Mouse (Mus musculus) gastrocnemius, adult 18-20 months (tissue): Measurements from ENCODE around the gene Micu1. TPM values are rescaled to one million over a fixed set of nuclear protein-coding genes. Genes with fewer than 3 reads are reported as not detected.
"Not testable (repeated sequence)": the region's sequence is repeated elsewhere in the genome, so short reads cannot be mapped to it uniquely, and the experiment has no call there.

ENCODE experiments used
- DNase-seq: peaks from one replicate; pipeline ENCODE4 v3.0.0; 2021; ENCODE audit warnings: low spot score
- total RNA-seq, 2 experiments: library from RNA; stranded (reverse); gene quantifications; 2 replicates each; pipeline ENCODE4 v1.2.3; 2021

The Micu1 gene
- total RNA-seq, 2 experiments from 2014 or later, result 55.9 to 61.3 TPM

DNA sequence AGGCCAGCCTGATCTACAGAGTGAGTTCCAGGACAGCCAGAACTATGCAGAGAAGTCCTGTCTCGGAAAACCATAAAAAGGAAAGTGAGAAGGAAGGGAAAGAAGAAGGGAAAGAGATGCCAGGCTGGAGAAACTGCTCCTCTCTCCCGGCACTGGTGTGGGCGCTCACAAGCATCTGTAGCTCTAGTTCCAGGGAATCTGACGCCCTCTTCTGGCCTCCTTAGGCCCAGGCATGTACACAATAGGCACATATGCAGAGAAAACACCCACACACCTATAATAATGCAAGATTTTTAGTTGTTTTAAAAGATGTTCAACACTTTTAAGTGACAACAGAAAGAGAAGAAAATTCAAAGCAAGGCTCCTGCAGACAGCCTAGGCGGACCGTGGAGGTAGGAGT lies 144.1 kb downstream of the Micu1 start:
- no peak for DNase-seq

DNA sequence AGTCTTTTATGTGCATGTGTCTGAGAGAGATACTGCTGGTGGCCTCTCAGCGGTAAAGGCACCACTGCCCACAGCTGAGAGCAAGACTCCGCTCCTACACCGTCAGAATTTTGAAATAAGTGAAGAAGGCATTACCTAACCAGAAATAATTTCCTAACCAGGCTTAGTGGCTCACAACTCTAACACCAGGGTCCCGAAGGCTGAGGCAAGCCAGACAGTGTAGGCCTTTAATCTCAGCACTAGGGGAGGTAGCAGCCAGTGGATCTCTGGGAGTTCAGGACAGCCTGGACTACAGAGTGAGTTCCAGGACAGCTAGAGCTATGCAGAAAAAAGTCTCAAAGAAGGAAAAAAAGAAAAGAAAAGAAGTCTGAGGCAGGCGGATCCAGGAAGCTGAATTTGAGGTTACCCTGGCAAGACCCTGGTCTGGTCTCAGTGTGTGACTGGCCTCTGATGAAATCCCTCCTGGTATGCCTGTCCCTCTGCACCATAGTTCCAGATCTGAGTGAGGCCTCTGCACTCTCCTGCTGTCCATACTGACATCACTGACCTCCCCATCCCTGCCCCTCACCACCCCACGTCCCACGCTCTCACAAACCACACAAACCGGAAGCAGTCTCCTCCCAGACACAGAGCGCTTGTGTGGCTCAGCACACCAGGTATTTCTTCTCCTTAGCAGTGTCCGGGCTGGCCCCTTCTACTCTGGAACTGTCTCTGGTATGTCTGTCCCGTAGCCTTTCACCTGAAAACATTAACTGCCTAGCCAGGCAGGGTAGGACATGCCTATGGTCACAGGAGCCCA lies 146.0 kb downstream of the Micu1 start:
- DNase-seq, result no peak

DNA sequence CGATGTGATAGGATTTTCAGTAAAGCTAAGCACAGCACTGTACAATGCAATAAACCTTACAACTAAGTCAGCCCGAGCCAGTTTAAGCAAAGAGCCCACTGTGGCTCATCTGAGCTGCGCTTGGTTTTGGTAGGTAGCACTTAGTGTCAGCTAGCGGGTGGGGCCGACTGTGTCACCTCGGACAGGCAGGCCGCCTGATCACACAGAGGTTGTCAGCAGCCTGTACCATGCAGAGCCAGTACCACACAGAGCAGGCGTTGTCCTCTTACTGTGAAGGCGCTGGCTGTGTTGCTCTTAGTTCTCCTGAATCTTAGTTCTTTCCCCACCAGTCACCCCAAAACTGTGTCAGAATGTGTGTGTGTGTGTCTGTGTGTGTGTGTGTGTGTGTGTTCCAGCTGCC lies 146.7 kb downstream of the Micu1 start:
- DNase-seq, result no peak

DNA sequence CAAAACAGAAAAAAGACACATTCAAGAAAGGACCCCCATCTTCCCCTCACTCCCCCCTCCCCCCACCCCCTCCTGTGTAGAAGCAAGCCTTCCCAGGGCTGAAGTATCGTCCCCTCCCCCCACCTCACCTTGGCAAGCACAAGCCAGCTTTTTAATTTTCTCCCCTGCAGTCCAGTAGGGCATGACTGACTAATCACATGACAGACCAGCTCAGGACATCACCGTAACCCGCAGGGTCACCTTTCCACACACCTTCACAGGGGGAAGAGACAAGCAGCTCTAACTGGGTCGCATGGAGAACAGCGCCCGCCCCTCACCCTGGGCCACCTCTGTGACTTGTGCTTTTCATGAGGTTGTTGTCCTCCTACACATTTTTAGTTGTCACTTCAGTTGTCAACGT lies 147.1 kb downstream of the Micu1 start:
- no peak for DNase-seq

DNA sequence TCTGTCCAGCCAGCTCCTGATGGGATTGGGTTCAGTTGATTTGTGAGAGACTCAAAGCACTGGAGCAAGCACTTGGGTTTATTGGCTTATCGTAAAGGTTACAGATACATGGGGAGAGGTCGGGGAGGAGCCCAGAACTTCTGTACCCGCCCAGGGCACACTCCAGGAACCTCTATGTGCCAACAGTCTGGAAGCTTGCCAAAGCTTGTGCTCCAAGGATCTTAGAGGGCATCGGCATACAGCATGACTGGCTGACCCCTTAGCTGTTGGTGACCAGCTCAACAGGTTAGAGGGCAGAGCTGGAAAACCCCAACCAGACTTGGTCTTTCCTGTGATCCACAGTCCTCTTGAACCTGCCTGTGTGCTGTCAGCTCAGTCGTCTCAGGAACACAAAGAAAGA lies 154.9 kb downstream of the Micu1 start:
- no peak for DNase-seq

DNA sequence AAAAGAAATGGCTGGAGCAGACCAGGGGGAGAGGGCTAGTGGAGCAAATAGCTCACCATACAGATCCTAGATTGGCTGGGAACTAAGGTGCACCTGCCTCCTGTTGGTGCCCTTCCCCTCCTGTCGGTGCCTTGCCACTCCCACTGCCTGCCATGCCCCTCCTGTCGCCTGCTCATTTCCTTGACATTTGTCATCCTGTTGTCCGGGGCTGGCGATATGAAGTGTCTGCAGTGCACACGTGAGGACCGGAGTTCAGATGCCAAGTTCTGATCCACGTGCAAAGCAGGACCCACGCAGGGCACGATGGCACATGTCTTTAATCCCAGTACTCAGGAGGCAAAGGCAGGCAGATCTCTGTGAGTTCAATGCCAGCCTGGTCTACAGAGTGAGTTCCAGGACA lies 158.4 kb downstream of the Micu1 start:
- DNase-seq, result no peak

DNA sequence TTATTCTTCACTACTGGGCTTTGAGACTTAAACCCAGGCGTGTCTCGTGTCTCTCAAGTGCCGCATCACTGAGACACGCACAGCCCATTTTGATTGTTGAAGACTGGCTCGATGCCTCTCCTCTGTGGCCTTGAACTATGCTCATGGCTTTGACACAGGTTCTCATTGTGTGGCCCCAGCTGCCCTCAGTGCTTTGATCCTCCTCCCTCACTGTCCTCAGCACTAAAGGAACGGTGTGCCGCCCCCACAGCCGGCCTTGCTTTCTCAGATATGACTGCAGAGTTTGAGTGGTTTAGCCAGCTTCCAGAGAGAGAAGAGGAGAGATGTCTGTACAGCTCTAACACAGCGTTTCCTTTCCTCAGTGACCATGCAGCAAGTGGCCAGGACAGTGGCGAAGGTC lies 158.9 kb downstream of the Micu1 start:
- no peak for DNase-seq

DNA sequence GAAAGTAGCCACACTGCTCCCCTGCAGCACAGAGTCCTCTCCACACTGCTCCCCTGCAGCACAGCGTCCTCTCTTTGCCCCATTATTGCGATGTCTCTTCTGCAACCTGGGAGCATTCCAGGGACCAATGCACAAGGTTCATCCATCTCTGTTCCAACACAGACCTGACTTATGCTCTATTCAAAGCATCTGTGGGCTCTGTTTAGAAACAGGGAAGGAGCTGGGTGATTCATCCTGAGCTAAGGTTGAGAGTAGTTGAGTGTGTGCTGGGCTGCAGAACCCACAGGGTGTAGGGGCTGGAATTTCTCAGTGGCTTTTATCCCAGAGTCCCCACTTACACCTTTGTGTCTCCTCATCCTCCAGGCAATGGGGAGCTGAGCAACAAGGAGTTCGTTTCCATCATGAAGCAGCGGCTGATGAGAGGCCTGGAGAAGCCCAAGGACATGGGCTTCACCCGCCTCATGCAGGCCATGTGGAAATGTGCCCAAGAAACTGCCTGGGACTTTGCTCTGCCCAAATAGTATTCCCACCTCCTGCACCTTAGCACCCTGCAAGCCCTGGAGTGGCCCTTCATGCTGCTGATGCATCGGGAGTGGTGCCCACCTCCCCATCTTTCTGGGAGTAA lies 160.7 kb downstream of the Micu1 start:
- DNase-seq, result no peak

DNA sequence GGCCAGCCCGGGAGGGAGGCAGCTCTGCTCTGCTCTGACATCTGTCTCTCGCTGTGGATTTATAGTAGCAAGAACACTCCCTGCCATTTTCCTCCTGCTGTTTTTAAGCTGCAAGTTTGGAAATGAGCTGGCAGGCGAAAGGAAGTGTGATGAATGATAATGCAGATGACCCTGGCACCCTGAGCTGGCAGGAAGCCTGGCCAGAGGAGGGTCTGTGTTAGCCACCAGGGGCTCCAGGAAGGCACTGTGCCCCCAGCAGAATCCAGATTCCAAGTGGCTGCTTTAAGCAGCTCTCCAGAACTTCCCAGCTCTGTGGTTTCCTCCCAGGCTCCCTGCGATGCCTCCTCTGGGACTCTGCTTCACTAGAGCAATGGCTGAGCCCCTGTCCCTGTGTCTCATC lies 161.3 kb downstream of the Micu1 start:
- DNase-seq, result no peak

DNA sequence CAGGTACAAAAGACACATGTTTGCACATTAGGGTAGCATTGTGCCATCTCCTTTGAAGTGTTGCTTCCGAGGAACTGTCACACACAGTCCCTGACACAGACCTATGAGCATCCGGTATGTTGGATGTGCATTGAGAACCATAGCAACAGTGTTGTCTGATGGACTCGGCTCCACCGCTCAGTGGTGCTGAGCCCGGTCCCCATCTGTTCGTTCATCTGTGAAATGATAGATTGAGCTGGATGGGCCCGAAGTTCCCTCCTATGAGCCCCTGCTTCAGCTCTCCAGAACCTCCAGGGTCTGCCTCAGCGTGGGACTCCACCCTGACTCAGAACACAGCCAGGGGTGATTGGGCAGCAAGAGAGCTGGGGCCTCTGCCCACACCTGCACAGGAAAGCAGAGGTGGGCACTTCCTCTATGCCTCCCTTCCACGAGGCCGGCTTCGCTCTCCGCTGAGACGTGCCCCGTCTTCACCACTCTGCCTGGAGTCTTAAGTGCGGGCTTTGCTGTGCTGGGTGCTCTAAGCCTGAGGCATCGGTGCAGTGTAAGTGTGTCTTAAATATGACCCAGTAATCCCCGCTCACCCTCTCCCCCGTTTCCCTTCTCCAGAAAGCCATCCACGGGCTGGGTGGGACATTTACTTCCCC lies 162.1 kb downstream of the Micu1 start:
- no peak for DNase-seq

DNA sequence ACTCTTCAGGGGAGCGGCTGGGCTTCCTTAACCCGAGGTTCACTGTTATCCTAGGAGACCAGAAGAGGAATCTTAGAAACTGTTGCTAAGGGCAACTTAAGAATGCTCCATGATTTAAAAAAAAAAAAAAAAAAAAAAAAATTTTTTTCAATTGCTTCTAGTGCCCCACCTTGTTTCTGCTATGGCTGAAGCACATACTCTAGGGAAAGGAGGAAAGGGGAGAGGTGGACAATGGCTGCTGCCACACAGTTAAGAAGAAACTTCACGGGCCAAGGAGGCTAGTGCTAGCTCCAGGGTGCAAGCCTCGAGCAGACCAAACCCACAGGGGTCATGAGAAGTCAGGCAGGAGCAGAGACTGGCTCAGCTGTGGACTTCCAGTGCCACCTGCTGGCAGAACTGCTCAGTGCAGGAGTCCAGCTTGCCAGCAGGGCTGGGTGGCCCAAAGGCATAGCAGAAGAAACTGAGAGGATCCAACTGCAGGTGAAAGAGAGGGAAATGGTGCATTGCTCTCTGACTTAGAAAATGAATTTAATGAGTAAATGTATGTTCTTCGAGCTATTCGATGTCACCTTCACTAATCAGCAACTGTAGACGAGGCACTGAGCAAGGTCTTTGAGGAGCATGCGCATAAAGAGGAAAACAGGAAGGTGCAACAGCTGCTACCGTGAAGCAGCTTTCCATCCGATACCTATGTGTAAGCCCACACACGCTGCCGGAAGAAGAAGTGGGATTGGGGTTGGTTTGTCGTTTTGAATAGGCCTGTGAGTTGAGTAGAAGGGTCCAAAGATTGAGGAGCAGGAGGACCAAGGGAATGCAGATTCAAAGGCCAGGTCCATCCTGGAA lies 162.8 kb downstream of the Micu1 start:
- DNase-seq, result peak; percentile 90

DNA sequence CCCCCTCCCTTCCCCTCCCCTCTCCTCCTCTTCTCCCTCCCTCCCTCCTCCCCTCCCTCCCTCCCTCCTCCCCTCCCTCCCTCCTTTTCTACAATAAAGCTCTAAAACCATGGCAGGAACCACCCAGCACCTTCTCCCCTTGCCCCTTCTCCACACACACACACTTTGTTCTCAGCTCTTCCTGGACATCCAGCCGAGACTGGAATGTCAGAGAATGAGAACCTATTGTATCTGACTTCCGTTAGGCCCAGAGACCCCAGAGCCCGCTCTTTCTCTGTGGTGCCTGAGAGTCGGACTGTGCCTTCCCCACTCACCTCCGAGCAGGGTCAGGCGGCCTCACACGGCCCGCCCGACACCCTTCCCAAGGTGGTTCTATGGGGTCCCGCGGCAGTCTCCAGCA lies 166.0 kb downstream of the Micu1 start:
- DNase-seq, result no peak

DNA sequence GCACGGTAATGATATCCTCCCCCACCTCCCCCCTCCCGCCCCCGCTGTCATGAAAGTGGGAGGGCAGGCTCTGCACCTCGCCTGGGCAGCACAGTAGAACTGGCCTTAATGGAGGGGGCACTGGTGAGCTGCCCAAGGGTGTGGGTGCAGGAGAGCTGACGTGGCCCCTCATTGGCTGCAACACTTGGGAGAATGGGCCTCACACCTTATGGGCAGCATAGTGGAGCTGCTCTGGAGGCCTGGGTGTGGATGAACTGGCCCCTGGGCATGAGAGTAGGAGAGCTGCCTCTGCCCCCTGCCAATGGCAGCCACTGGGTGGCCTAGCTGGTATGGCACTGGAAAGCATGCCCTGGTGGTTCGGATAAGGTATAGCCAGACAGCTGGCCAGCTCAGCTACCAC lies 167.8 kb downstream of the Micu1 start:
- DNase-seq, result no peak

DNA sequence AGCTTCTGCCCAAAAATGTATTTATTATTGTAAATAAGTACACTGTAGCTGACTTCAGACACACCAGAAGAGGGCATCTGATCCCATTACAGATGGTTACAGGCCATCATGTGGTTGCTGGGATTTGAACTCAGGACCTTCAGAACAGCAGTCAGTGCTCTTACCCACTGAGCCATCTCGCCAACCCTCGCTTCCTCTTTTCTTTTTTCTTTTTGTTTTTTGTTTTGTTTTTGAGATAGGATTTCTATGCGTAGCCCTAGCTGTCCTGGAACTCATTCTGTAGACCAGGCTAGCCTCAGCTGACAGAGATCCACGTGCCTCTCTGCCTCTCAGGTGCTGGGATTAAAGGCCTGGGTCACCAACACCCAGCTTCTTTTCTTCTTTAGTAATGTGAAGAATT lies 170.4 kb downstream of the Micu1 start:
- DNase-seq, result not testable (repeated sequence)

DNA sequence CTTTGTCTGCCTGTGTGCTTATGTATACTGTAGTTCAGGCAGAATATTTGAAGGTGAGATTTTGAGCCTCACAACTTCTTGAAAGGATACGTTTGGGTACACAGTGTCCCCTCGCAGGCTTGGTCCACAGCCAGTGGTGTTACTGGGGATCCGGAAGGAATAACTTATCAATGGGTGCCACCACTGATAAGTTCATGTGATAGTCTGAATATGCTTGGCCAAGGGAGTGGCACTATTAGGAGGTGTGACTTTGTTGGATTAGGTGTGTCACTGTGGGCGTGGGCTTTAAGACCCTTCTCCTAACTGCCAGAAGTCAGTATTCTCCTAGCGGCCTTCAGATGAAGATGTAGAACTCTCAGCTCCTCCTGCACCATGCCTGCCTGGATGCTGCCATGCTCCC lies 170.9 kb downstream of the Micu1 start:
- DNase-seq, result no peak

DNA sequence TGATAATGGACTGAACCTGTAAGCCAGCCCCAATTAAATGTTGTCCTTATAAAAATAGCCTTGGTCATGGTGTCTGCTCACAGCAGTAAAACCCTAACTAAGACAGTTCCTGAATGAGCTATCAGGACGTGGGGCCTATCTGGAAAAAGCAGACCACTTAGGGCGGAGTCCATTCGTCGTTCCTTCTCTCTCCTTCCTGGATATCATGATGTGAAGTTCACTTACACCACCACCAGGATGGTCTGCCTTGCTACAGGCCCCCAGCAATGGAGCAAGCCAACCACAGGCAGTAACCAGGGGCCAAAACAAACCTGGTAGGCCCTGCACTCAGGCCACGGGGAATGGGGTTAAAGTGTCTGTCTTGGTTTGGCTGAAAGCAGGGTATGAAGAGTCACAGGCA lies 171.3 kb downstream of the Micu1 start:
- no peak for DNase-seq

DNA sequence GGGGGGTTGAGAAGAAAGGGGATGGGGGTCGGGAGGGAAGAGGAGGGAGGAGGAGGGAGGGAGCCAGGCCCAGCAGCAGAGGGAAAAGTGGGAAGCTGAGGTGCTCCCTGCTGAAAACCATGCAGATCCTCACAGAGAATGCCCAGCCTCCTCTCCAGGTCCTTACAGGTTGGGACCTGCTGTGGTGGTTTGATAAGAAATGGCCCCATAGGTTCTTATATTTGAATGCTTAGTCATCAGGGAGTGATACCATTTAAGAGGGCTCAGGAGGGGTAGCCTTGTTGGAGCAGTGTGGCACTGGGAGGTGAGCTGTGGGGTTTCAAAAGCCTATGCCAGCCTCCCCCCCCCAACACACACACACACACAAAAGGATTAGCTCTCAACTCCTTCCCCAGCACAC lies 173.1 kb downstream of the Micu1 start:
- no peak for DNase-seq

DNA sequence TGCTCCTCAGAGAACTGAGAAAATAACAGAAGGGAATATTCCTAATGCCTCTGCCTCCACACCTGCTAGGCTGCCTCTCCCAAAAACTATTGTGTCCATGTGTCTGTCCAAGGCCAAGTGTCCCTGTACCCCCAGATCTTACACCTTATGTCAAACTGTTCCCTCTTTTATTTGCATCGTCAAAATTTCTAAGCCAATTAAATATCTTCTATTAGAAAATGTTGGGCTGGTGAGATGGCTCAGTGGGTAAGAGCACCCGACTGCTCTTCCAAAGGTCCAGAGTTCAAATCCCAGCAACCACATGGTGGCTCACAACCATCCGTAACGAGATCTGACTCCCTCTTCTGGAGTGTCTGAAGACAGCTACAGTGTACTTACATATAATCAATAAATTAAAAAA lies 174.4 kb downstream of the Micu1 start:
- not testable (repeated sequence) for DNase-seq

DNA sequence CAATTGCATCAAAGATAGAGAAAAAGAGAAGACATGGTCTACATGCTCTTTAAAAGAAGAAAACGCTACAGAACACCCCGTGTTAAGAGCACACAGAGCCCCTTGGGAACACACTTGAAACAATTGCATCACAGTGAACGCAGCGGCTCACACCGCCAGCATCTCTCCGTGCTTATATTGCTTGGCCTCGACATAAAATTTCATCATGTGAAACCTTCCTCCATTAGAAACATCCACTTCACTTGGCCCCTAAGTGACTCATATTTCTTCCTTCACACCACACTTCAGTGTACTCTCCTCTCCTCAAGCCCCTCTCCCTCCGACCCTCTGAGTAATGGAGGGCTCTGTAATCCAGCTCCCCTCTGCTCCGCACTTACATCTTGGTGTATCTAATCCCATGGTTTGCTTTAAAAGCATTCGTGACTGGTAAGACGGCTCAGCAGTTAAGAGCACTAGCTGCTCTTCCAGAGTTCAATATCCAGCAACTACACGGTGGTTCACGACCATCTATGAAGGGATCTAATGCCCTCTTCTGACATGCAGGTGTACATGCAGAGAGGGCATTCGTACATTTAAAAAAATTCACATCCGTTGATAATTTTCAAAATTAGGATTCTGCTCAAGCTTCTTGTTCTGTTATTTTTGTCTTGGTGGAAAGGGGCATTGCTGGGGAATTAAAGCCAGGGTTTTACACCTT lies 175.3 kb downstream of the Micu1 start:
- DNase-seq, result no peak

DNA sequence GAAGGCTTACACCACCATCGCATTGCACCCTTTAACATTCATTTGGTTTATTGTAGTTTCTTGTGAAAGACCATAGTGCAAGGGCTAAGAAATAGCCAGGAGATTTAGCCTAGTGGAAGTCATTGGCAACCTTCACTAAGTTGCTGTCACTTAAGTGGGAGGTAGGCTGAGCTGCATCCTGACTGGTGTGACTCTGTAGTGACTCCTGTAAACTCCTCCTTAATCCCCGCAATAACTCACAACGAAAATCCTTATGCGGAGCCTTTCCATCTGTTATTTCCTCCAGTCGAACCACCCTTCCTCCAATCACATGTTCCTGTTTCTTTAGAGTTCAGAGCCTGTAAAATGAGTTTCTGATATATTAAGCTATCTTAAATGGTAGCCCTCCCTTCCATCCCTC lies 176.5 kb downstream of the Micu1 start:
- DNase-seq, result no peak
